ENCODE assay signal across 14 mouse cellular contexts in genomic region chr16:67575557-67575956, GRCm38 (mm10). TPM values are rescaled to one million over a fixed set of nuclear protein-coding genes. Genes with fewer than 3 reads are reported as not detected.
"Had no signal": no experiment of that assay in that cellular context is flagged by ENCODE, and none has a peak within 500 bp of the region (broad histone marks: within the 10 kb centered on the region; RNA-seq: fewer than 3 reads in every experiment).

No protein-coding gene starts in this region.

- H3K27me3 ChIP-seq: liver, embryonic 13.5 days had no signal

- H3K9me3 ChIP-seq: liver, embryonic 13.5 days had no signal

- H3K9ac ChIP-seq: liver, embryonic 13.5 days had no signal

- DNase-seq: kidney, postnatal 25 days; liver, embryonic 13.5 days; lung, adult 2 months; lung, postnatal 14 days; lung, postnatal 4 days; midbrain, embryonic 14.5 days; thymus, adult 2 months; thymus, postnatal 14 days; thymus, postnatal 4 days had no signal

- H3K4me1 ChIP-seq: liver, embryonic 13.5 days had no signal

- H3K36me3 ChIP-seq: liver, embryonic 13.5 days had no signal

- H3K27ac ChIP-seq: kidney, postnatal 0 days; liver, embryonic 13.5 days had no signal

- H3K4me3 ChIP-seq: liver, embryonic 13.5 days had no signal

- H3K4me2 ChIP-seq: liver, embryonic 13.5 days; midbrain, embryonic 11.5 days had no signal

RNA-seq across cellular contexts. Expression of gene Cadm2, which starts 45.2 kb away (rescaled TPM):
- total RNA-seq: megakaryocyte progenitor cell, adult 5-6 weeks; megakaryocyte-erythroid progenitor cell, adult 5-6 weeks had no signal
- polyA plus RNA-seq: liver, embryonic 16.5 days had no signal
